Mouse (Mus musculus): ENCODE measurements around the gene Apoa2. TPM values are rescaled to one million over a fixed set of nuclear protein-coding genes. Genes with fewer than 3 reads are reported as not detected.
"Not testable (repeated sequence)": the region's sequence is repeated elsewhere in the genome, so short reads cannot be mapped to it uniquely, and the experiment has no call there.

Apoa2 gene
- polyA plus RNA-seq, 1 experiment, result 8.0 TPM

DNA sequence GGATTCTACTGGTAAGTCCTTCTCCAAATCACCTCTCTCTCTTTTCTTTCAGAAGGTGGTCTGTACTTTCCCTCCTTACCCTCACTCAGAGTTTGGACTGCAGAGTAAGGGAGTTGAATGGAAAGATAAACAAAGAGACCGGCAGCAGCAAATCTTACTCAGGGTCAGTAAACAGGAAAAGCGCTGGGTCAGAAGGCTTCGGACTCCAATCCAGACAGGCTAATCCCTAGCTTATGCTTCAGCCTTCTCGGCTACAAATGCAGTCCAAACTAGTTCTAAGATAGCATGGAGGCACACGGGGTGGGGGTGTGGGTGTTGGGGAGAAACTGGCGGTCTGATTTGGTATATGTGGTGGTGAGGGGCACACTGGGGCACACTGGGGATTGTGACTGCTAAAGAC lies 12.6 kb downstream of the Apoa2 start:
- no peaks in the 10 kb centered on the region for H3K27me3 ChIP-seq (ENCODE audit: control insufficient read depth, insufficient read depth, low read length)
- H3K36me3 ChIP-seq (ENCODE audit: control insufficient read depth, insufficient read depth, low read length), result peaks cover 7% of the 10 kb centered on the region
- H3K27ac ChIP-seq (ENCODE audit: control insufficient read depth, insufficient read depth, low read depth, low read length), result no peak overlapping the region
- no peak overlapping the region for H3K4me3 ChIP-seq (ENCODE audit: control insufficient read depth, low read depth, low read length)
- no peak for TF ChIP-seq CTCF (IDR thresholded peaks at IDR 0.05; ENCODE audit: control insufficient read depth, insufficient read depth, insufficient replicate concordance, low read depth, low read length)
- no peak for TF ChIP-seq POLR2A (IDR thresholded peaks at IDR 0.05; ENCODE audit: control insufficient read depth, low read depth, low read length)
- peaks cover 2% of the 10 kb centered on the region; the same call in 1 of the 2 replicates for H3K4me1 ChIP-seq (ENCODE audit: control insufficient read depth, insufficient read depth, low read length)

DNA sequence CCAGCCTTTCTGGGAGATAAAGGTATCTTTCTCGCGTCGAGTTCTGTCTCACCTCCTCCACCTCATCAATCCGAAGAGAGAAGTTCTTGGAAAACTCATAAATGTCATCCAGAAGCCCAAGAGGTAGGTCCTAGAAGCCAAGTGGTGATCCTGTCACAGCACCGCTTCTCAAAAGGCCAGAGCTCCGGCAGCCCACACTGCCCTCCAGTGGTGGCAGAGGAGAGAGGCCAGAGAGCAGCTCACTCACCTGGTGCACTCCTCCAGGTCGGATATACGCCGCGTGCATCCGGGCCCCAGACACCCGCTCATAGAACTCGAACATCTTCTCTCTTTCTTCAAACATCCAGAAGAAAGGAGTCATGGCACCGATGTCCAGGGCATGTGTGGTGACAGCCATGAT lies 13.6 kb downstream of the Apoa2 start:
- H3K4me1 ChIP-seq (ENCODE audit: control insufficient read depth, insufficient read depth, low read length), result peaks cover 2% of the 10 kb centered on the region; the same call in 1 of the 2 replicates
- H3K36me3 ChIP-seq (ENCODE audit: control insufficient read depth, insufficient read depth, low read length), result peaks cover 7% of the 10 kb centered on the region
- no peak for TF ChIP-seq POLR2A (IDR thresholded peaks at IDR 0.05; ENCODE audit: control insufficient read depth, low read depth, low read length)
- peak; percentile 67; the same call in 1 of the 2 replicates for TF ChIP-seq CTCF (IDR thresholded peaks at IDR 0.05; ENCODE audit: control insufficient read depth, insufficient read depth, insufficient replicate concordance, low read depth, low read length)
- H3K27me3 ChIP-seq (ENCODE audit: control insufficient read depth, insufficient read depth, low read length), result no peaks in the 10 kb centered on the region
- no peak overlapping the region for H3K27ac ChIP-seq (ENCODE audit: control insufficient read depth, insufficient read depth, low read depth, low read length)
- H3K4me3 ChIP-seq (ENCODE audit: control insufficient read depth, low read depth, low read length), result no peak overlapping the region

DNA sequence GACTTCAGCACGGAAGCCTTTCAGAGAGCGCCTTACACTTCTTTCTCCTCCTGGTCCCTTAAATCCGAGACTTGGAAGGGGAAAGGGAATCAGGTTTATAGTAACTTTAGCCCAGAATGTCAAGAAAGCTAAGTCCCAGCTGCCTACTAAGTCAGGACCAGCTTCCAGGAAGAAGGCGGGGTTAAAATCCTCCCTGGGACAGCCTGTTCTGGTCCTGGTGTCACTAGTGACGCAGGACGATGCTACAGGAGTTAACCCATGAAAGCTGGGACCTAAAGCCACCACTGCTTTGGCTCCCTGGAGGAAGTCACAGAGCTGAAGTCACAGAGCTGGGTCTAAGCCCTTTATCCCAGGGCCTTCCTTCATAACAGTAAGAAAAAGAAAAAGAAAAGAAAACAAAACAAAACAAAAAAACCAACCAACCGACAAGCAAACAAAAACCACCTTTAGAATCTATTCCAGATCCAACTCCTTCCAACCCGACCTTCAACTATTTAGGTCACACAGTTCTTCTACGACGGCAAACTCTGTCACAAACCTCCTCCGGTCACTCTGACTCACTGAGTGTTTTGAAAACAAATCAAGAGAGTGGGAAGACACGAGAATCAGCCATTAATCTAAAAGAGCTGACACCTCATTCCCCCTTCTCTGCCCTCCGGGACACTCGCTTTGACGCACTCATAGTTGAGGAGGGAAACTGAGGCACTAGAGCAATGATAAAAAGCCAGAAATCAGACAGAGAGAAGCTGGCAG lies 15.3 kb downstream of the Apoa2 start:
- Histone ChIP-seq H3K4me1 (ENCODE audit: control insufficient read depth, insufficient read depth, low read length) (no peaks in the 10 kb centered on the region; the same call in 1 of the 2 replicates), H3K27ac (ENCODE audit: control insufficient read depth, insufficient read depth, low read depth, low read length) (peak overlapping the region; percentile 21; the same call in 1 of the 2 replicates), H3K27me3 (ENCODE audit: control insufficient read depth, insufficient read depth, low read length) (no peaks in the 10 kb centered on the region), H3K4me3 (ENCODE audit: control insufficient read depth, low read depth, low read length) (no peak overlapping the region), H3K36me3 (ENCODE audit: control insufficient read depth, insufficient read depth, low read length) (peaks cover 7% of the 10 kb centered on the region)
- TF ChIP-seq POLR2A (IDR thresholded peaks at IDR 0.05; ENCODE audit: control insufficient read depth, low read depth, low read length) (no peak), CTCF (IDR thresholded peaks at IDR 0.05; ENCODE audit: control insufficient read depth, insufficient read depth, insufficient replicate concordance, low read depth, low read length) (no peak)

DNA sequence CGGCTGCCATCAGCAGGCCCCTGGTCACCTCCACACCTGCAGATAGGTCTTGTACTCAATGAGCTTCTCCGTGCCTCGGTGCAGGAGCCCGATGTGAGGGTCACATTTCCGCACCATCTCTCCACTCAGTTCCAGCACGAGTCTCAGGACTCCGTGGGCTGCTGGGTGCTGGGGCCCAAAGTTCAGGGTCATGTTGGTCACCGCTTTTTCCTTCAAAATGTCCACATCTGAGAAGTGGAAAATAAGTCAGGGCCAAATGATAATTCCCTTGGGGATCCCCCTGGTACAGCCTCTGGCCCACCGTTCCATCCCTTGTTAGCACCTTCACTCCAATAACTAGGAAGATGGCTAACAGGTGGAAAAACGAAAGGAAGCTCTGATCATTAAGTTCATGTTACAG lies 16.1 kb downstream of the Apoa2 start:
- no peaks in the 10 kb centered on the region for H3K27me3 ChIP-seq (ENCODE audit: control insufficient read depth, insufficient read depth, low read length)
- no peak overlapping the region for H3K4me3 ChIP-seq (ENCODE audit: control insufficient read depth, low read depth, low read length)
- H3K36me3 ChIP-seq (ENCODE audit: control insufficient read depth, insufficient read depth, low read length), result peaks cover 6% of the 10 kb centered on the region
- no peaks in the 10 kb centered on the region; the same call in 1 of the 2 replicates for H3K4me1 ChIP-seq (ENCODE audit: control insufficient read depth, insufficient read depth, low read length)
- TF ChIP-seq CTCF (IDR thresholded peaks at IDR 0.05; ENCODE audit: control insufficient read depth, insufficient read depth, insufficient replicate concordance, low read depth, low read length), result no peak
- TF ChIP-seq POLR2A (IDR thresholded peaks at IDR 0.05; ENCODE audit: control insufficient read depth, low read depth, low read length), result no peak
- H3K27ac ChIP-seq (ENCODE audit: control insufficient read depth, insufficient read depth, low read depth, low read length), result peak overlapping the region; percentile 21; the same call in 1 of the 2 replicates

GRCm38 (mm10) chr1:171241952-171242351 lies 17.1 kb downstream of the Apoa2 start:
- H3K27me3 ChIP-seq (ENCODE audit: control insufficient read depth, insufficient read depth, low read length); H3K4me3 ChIP-seq (ENCODE audit: control insufficient read depth, low read depth, low read length); H3K36me3 ChIP-seq (ENCODE audit: control insufficient read depth, insufficient read depth, low read length); H3K4me1 ChIP-seq (ENCODE audit: control insufficient read depth, insufficient read depth, low read length); H3K27ac ChIP-seq (ENCODE audit: control insufficient read depth, insufficient read depth, low read depth, low read length): not testable (repeated sequence)

DNA sequence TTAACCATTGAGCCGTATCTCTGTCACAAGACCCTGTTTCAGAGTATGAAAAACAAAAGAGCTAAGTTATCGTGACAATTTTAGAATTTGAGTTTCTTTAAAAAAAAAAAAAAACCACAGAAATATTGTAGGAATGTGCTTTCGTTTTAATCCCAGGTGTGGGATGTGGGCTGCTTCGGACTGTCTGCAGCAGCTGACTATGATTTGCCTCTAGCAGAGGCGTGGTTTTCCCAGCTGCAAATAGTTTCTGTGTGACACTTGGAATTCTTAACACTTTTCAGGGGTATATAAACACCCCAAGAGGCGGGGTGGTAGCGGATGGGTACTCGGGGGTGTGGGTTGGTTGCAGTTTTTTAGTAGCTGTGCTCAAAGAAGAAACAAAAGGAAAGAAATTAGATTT lies 20.5 kb downstream of the Apoa2 start:
- Histone ChIP-seq H3K4me1 (ENCODE audit: control insufficient read depth, insufficient read depth, low read length) (peaks cover 6% of the 10 kb centered on the region), H3K36me3 (ENCODE audit: control insufficient read depth, insufficient read depth, low read length) (no peaks in the 10 kb centered on the region), H3K27me3 (ENCODE audit: control insufficient read depth, insufficient read depth, low read length) (no peaks in the 10 kb centered on the region), H3K27ac (ENCODE audit: control insufficient read depth, insufficient read depth, low read depth, low read length) (no peak overlapping the region), H3K4me3 (ENCODE audit: control insufficient read depth, low read depth, low read length) (no peak overlapping the region)
- TF ChIP-seq POLR2A (IDR thresholded peaks at IDR 0.05; ENCODE audit: control insufficient read depth, low read depth, low read length) (no peak), CTCF (IDR thresholded peaks at IDR 0.05; ENCODE audit: control insufficient read depth, insufficient read depth, insufficient replicate concordance, low read depth, low read length) (no peak)

- H3K27ac ChIP-seq (ENCODE audit: control insufficient read depth, insufficient read depth, low read depth, low read length), result peak overlapping the region; percentile 88
- peaks cover 16% of the 10 kb centered on the region for H3K4me1 ChIP-seq (ENCODE audit: control insufficient read depth, insufficient read depth, low read length)
- TF ChIP-seq CTCF (IDR thresholded peaks at IDR 0.05; ENCODE audit: control insufficient read depth, insufficient read depth, insufficient replicate concordance, low read depth, low read length) (peak; percentile 74; the same call in 1 of the 2 replicates), POLR2A (IDR thresholded peaks at IDR 0.05; ENCODE audit: control insufficient read depth, low read depth, low read length) (peak; percentile 84)
- H3K27me3 ChIP-seq (ENCODE audit: control insufficient read depth, insufficient read depth, low read length), result no peaks in the 10 kb centered on the region
- no peaks in the 10 kb centered on the region for H3K36me3 ChIP-seq (ENCODE audit: control insufficient read depth, insufficient read depth, low read length)
- H3K4me3 ChIP-seq (ENCODE audit: control insufficient read depth, low read depth, low read length), result peak overlapping the region; percentile 95
Observed at GRCm38 (mm10) chr1:171246709-171247452, 22.0 kb downstream of the Apoa2 start.
